Mouse (Mus musculus) heart, embryonic 15.5 days (tissue): ENCODE data around the gene Pla2r1. TPM values are rescaled to one million over a fixed set of nuclear protein-coding genes. Genes with fewer than 3 reads are reported as not detected.

Source experiments
- ATAC-seq: fragments of 200-750 bp; cut with Nextera tagmentation; replicated peaks from 2 replicates; pipeline ENCODE4 v1.8.0; 2017; ENCODE audit warnings: low read depth, moderate TSS enrichment; ENCODE audit not compliant: insufficient number of reproducible peaks, insufficient read depth, low FRiP score
- H3K27ac ChIP-seq: fragments of 300-500 bp; sonication (generic); 2 replicates; pipeline ENCODE4 v1.5.1; 2015; ENCODE audit warnings: mild to moderate bottlenecking, inconsistent platforms
- H3K27me3 ChIP-seq: fragments of 300-500 bp; sonication (generic); 2 replicates; pipeline ENCODE4 v1.6.1; 2015; ENCODE audit warnings: inconsistent platforms
- H3K36me3 ChIP-seq: fragments of 300-500 bp; sonication (generic); 2 replicates; pipeline ENCODE4 v1.6.1; 2015; ENCODE audit warnings: mild to moderate bottlenecking, inconsistent platforms
- H3K4me1 ChIP-seq: fragments of 300-500 bp; sonication (generic); replicated peaks from 2 replicates; pipeline ENCODE4 v1.6.1; 2015; ENCODE audit warnings: inconsistent platforms
- H3K4me2 ChIP-seq: fragments of 300-500 bp; sonication (generic); 2 replicates; pipeline ENCODE4 v1.6.1; 2015; ENCODE audit warnings: inconsistent platforms, mild to moderate bottlenecking, moderate library complexity
- H3K4me3 ChIP-seq: fragments of 300-500 bp; sonication (generic); 2 replicates; pipeline ENCODE4 v1.5.1; 2015; ENCODE audit warnings: mild to moderate bottlenecking, inconsistent platforms
- H3K9ac ChIP-seq: fragments of 300-500 bp; sonication (generic); 2 replicates; pipeline ENCODE4 v1.6.1; 2015; ENCODE audit warnings: mild to moderate bottlenecking, inconsistent platforms
- H3K9me3 ChIP-seq: fragments of 300-500 bp; sonication (generic); replicated peaks from 2 replicates; pipeline ENCODE4 v1.6.1; 2016; ENCODE audit warnings: inconsistent platforms
- WGBS: fragments of 180-500 bp; shearing (Covaris S2); methylation state at CpG from one replicate; pipeline ENCODE4 v1.1.7; 2015; ENCODE audit warnings: mixed read lengths; 5-methylcytosine and 5-hydroxymethylcytosine counted together
- polyA plus RNA-seq: library from polyadenylated mRNA; unstranded; fragments of >200 nt; fragmentation: Nextera tagmentation; extraction: Ambion mirVana; gene quantifications from 2 replicates; pipeline ENCODE4 v1.2.1, GENCODE M21; 2015

Gene Pla2r1
- polyA plus RNA-seq, 1 experiment from 2014 or later, result 1.3 TPM

DNA sequence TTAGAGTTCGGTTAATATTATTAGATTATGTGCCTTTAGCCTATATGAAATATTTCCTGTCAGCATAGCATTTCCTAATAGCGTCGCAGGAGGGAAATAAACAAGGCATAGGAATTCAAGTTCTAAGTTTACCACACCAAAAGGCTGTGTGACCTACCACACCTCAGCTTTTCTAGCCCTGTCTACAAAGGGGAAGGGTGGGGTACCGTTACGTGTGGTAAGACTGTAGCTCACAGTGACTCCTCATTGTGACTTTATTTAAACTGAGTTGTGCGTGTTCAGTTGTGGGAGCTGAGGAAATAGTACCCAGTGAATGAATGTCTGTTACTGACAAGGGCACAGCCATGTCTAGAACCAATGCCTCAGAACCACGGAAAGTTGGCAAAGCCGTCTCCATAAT, 178.0 kb downstream of the Pla2r1 start:
- ATAC-seq, result no peak
- no peaks in the 10 kb centered on the region for H3K36me3 ChIP-seq
- no peak overlapping the region for H3K4me2 ChIP-seq
- 87% methylated on average over 8 of the region's 8 CpGs for WGBS
- H3K9ac ChIP-seq, result no peak overlapping the region
- no peaks in the 10 kb centered on the region for H3K27me3 ChIP-seq
- H3K27ac ChIP-seq, result no peak overlapping the region
- H3K9me3 ChIP-seq, result no peaks in the 10 kb centered on the region
- no peaks in the 10 kb centered on the region for H3K4me1 ChIP-seq
- no peak overlapping the region for H3K4me3 ChIP-seq

DNA sequence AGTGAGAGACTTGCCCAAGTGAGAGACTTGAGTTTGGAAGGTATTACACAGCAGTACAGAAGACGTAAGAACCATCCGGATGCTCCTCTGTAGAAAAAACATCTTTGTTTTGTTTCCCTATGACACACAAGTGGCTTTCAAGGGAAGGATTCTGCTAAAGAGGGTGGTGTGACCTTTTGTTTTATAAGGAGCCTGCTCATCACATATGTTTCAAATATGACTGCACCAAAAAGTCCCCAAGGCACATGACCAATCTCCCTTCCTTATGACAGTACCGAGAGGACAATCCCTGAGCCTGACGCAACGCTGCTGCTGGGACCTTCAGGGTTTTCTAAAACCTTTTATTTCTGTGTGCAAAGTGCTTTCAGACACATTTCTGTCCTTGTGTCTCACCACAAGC, 182.9 kb downstream of the Pla2r1 start:
- ATAC-seq, result no peak
- H3K36me3 ChIP-seq, result no peaks in the 10 kb centered on the region
- no peak overlapping the region for H3K27ac ChIP-seq
- H3K9me3 ChIP-seq, result no peaks in the 10 kb centered on the region
- H3K27me3 ChIP-seq, result no peaks in the 10 kb centered on the region
- H3K9ac ChIP-seq, result no peak overlapping the region
- peaks cover 11% of the 10 kb centered on the region for H3K4me1 ChIP-seq
- 92% methylated on average over 5 of the region's 5 CpGs for WGBS
- no peak overlapping the region for H3K4me3 ChIP-seq
- no peak overlapping the region for H3K4me2 ChIP-seq

DNA sequence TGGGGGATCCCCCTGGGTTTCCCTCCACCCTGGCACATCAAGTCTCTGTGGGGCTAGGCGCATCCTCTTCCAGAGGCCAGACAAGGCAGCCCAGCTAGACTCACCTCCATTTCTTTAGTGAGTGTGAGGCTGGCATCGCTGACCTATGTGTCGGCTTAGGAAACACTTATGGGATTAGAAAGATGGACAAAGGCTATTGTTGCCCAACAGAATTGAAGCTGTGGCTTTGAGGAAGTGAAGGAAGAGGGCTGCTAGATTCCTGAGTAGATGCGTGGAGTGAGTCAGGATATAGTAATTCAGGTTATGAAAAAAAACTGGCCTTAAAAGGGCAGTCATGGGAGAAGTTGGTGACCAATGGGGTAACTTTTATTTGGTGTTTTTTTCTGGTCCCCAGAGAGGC, 183.7 kb downstream of the Pla2r1 start:
- no peak for ATAC-seq
- Histone ChIP-seq H3K9me3 (no peaks in the 10 kb centered on the region), H3K36me3 (no peaks in the 10 kb centered on the region), H3K27ac (no peak overlapping the region), H3K4me3 (no peak overlapping the region), H3K4me1 (peaks cover 11% of the 10 kb centered on the region), H3K27me3 (no peaks in the 10 kb centered on the region), H3K4me2 (no peak overlapping the region), H3K9ac (no peak overlapping the region)
- WGBS, result 77% methylated on average over 4 of the region's 4 CpGs

DNA sequence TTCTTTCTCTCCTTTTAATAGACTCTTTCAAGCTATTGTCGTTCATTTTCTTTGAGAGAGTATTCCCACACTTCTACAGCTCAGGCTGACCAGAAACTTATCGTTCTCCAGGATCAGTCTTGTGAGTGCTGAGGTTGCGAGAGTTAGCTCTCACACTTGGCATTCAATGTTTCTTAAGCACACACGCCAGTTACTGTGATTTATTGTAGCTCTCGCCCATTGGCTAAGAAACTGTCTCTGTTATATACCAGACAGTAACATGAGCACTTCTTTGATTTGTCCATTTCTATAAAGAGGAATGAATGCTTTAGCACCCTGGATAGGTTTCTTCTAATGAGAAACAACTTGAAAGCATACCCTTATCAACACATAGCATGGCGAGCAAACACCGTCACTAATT, 185.2 kb downstream of the Pla2r1 start:
- WGBS, result 78% methylated on average over 7 of the region's 7 CpGs
- no peak for ATAC-seq
- H3K4me2 ChIP-seq, result no peak overlapping the region

More for the DNA sequence above, 185.2 kb downstream of the Pla2r1 start:
- no peaks in the 10 kb centered on the region for H3K27me3 ChIP-seq
- no peak overlapping the region for H3K9ac ChIP-seq
- peaks cover 11% of the 10 kb centered on the region for H3K4me1 ChIP-seq
- no peaks in the 10 kb centered on the region for H3K36me3 ChIP-seq
- no peak overlapping the region for H3K27ac ChIP-seq
- no peaks in the 10 kb centered on the region for H3K9me3 ChIP-seq
- H3K4me3 ChIP-seq, result no peak overlapping the region

Other genes starting within 250 kb of the Pla2r1 start
- 1.3 and 5.0 TPM in 2 replicates for gene Ly75, start 170.0 kb downstream of the Pla2r1 start, polyA plus RNA-seq
- gene Itgb6, start 169.3 kb upstream of the Pla2r1 start, polyA plus RNA-seq, result 0.38 and 0.63 TPM in 2 replicates